Mouse (Mus musculus) liver, embryonic 11.5 days (tissue): ENCODE data around the gene Hbq1b. TPM values are rescaled to one million over a fixed set of nuclear protein-coding genes. Genes with fewer than 3 reads are reported as not detected.

ENCODE experiments used
- ATAC-seq: fragments of 200-750 bp; cut with Nextera tagmentation; replicated peaks from 2 replicates; pipeline ENCODE4 v1.8.0; 2017; ENCODE audit warnings: moderate number of reproducible peaks, mild to moderate bottlenecking, moderate TSS enrichment, moderate library complexity; ENCODE audit not compliant: low FRiP score
- DNase-seq: peaks from one replicate; pipeline ENCODE4 v3.0.0-alpha.2; 2017; ENCODE audit warnings: low spot score
- H3K27ac ChIP-seq: fragments of 300-500 bp; sonication (generic); 2 replicates; pipeline ENCODE4 v1.5.1; 2014; ENCODE audit warnings: mild to moderate bottlenecking, low read depth, low read length, control low read depth
- H3K27me3 ChIP-seq: fragments of 300-500 bp; sonication (generic); replicated peaks from 2 replicates; pipeline ENCODE4 v1.6.1; 2014; ENCODE audit warnings: low read length, mixed read lengths; ENCODE audit not compliant: control insufficient read depth, insufficient read depth
- H3K36me3 ChIP-seq: fragments of 300-500 bp; sonication (generic); 2 replicates; pipeline ENCODE4 v1.6.1; 2014; ENCODE audit warnings: mild to moderate bottlenecking, low read length, moderate library complexity, mixed read lengths; ENCODE audit not compliant: control insufficient read depth, insufficient read depth
- H3K4me1 ChIP-seq: fragments of 300-500 bp; sonication (generic); replicated peaks from 2 replicates; pipeline ENCODE4 v1.6.1; 2014; ENCODE audit warnings: low read length, mixed read lengths; ENCODE audit not compliant: control insufficient read depth, insufficient read depth
- H3K4me2 ChIP-seq: fragments of 300-500 bp; sonication (generic); 2 replicates; pipeline ENCODE4 v1.6.1; 2014; ENCODE audit warnings: mild to moderate bottlenecking, control low read depth, moderate library complexity
- H3K4me3 ChIP-seq: fragments of 300-500 bp; sonication (generic); 2 replicates; pipeline ENCODE4 v1.5.1; 2014; ENCODE audit warnings: low read depth, low read length, control low read depth
- H3K9ac ChIP-seq: fragments of 300-500 bp; sonication (generic); 2 replicates; pipeline ENCODE4 v1.6.1; 2014; ENCODE audit warnings: low read depth, low read length, control low read depth
- H3K9me3 ChIP-seq: fragments of 300-500 bp; sonication (generic); 2 replicates; pipeline ENCODE4 v1.6.1; 2016; ENCODE audit warnings: low read length, inconsistent platforms, mixed read lengths; ENCODE audit not compliant: control insufficient read depth
- WGBS: fragments of 180-500 bp; shearing (Covaris S2); extraction: QIAGEN DNeasy Blood & Tissue Kit; methylation state at CpG from one replicate; pipeline ENCODE4 v1.1.7; 2014; 5-methylcytosine and 5-hydroxymethylcytosine counted together
- polyA plus RNA-seq: library from polyadenylated mRNA; unstranded; fragments of >200 nt; fragmentation: Nextera tagmentation; extraction: Ambion mirVana; gene quantifications from 2 replicates; pipeline ENCODE4 v1.2.1, GENCODE M21; 2014

The Hbq1b gene
- polyA plus RNA-seq, 1 experiment from 2014 or later, result 43.6 TPM

DNA sequence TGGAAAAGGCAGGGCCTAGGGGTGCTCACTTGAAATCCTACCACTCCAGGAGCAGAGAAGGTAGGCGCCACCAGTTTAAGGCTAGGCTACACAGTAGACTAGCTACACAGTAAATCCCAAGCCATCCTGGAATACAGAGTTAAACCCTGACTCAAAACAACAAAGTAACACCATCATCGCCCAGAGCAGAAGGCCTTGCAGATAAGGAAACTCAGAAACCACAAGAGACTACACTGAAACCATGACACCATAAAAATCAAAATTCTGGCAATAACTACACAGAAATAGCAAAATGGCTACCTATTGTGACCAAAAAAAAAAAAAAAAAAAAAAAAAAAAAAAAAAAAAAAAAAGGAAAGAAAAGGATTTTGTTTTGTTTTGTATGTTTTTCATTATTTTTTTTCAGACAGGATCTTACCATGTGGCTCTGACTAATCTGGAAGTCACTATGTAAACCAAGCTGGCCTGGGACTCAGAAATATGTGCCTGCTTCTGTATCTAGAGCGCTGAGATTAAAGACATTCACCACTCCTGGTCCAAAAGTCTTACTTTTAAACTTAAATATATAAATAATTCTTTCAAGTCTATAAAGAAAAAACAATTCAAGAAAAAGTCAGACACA is 21.5 kb upstream of the Hbq1b start:
- no peaks in the 10 kb centered on the region for H3K9me3 ChIP-seq
- 0 out of 2 replicates have a peak overlapping the region, but pooled peaks have one; percentile 5 for H3K4me3 ChIP-seq
- ATAC-seq, result peak; percentile 73
- H3K4me1 ChIP-seq, result peaks cover 44% of the 10 kb centered on the region
- H3K27me3 ChIP-seq, result no peaks in the 10 kb centered on the region
- H3K36me3 ChIP-seq, result peaks cover 3% of the 10 kb centered on the region; the same call in 1 of the 2 replicates
- no peak for DNase-seq
- H3K9ac ChIP-seq, result peak overlapping the region; percentile 42; the same call in 1 of the 2 replicates
- WGBS, result 57% methylated on average over 3 of the region's 3 CpGs
- H3K27ac ChIP-seq, result peak overlapping the region; percentile 88
- peak overlapping the region; percentile 45 for H3K4me2 ChIP-seq

DNA sequence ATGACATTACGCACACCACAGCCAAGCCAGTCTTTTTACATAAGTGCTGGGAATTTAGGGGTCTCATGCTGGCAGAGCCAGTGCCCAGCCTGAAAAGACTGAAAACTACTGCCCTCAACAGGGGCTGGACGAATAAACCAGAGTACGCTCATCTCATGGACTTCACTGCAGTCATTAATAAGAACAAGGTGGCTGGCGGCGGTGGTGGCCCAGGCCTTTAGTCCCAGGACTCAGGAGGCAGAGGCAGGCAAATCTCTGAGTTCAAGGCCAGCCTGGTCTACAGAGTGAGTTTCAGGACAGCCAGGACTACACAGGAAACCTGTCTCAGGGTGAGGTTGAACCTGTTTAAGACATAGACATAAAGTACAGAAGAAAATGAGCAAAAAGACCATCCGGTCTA is 20.6 kb upstream of the Hbq1b start:
- Histone ChIP-seq H3K4me3 (peak overlapping the region; percentile 18; the same call in 1 of the 2 replicates), H3K27ac (peak overlapping the region; percentile 88), H3K9me3 (no peaks in the 10 kb centered on the region), H3K4me1 (peaks cover 44% of the 10 kb centered on the region), H3K9ac (peak overlapping the region; percentile 52), H3K27me3 (no peaks in the 10 kb centered on the region), H3K4me2 (peak overlapping the region; percentile 37), H3K36me3 (peaks cover 3% of the 10 kb centered on the region; the same call in 1 of the 2 replicates)
- ATAC-seq, result no peak
- 86% methylated on average over 6 of the region's 6 CpGs for WGBS
- no peak for DNase-seq

DNA sequence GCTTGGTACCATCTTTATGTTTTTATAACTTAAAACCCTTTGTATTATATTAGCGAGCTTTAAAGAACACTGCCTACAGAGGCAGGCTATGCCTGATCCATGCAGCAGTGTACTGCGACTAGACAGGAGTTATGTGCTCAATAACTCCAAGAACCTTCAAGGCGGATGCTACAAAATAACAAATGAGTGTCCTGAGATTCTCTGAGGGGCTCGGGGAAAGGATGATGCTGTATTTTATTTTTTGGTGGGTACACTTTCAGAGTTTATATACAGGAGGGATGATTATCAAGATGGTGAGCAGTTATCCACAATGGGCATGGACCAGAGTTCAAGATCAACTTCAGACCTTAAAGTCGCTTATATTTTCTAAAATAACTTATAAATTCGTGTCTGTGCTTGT is 20.0 kb upstream of the Hbq1b start:
- ATAC-seq (no peak), DNase-seq (no peak)
- peak overlapping the region; percentile 98 for H3K27ac ChIP-seq
- H3K4me1 ChIP-seq, result peaks cover 44% of the 10 kb centered on the region
- H3K36me3 ChIP-seq, result peaks cover under 1% of the 10 kb centered on the region; the same call in 1 of the 2 replicates
- peak overlapping the region; percentile 85 for H3K4me2 ChIP-seq
- H3K9me3 ChIP-seq, result no peaks in the 10 kb centered on the region
- WGBS, result 28% methylated on average over 6 of the region's 6 CpGs
- no peaks in the 10 kb centered on the region for H3K27me3 ChIP-seq
- H3K4me3 ChIP-seq, result peak overlapping the region; percentile 81
- peak overlapping the region; percentile 98 for H3K9ac ChIP-seq

DNA sequence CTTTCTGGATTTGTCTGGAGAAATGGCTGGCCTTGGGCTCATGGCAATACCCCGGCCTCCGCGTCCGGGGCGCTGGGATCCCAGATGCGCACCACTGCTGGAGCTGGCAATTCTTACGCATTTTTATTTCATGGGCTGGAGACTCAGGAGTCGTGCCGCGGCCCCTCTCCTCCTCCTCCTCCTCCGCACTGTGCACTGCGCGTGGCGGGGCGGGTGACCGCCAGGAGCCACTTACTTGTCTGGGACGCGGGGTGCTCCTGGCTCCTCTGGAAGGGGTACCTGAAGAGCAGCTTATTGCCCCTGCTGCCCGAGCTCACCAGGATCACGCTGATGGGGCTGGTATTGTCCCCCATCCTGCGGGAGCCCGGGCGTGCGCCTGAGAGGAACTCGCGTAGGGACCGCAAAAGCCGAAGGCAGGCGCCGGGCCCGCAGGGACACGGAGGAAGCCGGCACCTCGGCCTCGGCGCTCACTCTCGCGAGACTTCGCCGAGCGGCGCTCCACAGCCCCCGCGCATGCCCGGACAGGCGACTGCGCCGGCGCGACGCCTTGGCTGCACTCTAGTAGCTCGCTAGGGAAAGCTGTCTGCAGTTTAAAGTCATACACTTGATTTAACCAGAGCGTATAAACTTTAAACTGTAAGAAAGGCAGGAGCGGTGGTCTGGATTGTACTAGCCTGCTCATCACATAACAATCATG is 19.4 kb upstream of the Hbq1b start, which contains the start of gene Nprl3:
Gene Nprl3, minus strand, starts transcription at position 520 of the 697 bp plus-strand sequence.
- peaks cover 44% of the 10 kb centered on the region for H3K4me1 ChIP-seq
- peak; percentile 86 for ATAC-seq
- under 1% methylated on average over 54 of the region's 54 CpGs for WGBS
- H3K9me3 ChIP-seq, result no peaks in the 10 kb centered on the region
- H3K4me3 ChIP-seq, result peak within 1 kb of the TSS; percentile 81
- H3K9ac ChIP-seq, result peak within 1 kb of the TSS; percentile 98
- H3K36me3 ChIP-seq, result no peaks in the 10 kb centered on the region
- peak within 1 kb of the TSS; percentile 98 for H3K27ac ChIP-seq
- peak; percentile 91 for DNase-seq
- peak within 1 kb of the TSS; percentile 85 for H3K4me2 ChIP-seq
- no peaks in the 10 kb centered on the region for H3K27me3 ChIP-seq

DNA sequence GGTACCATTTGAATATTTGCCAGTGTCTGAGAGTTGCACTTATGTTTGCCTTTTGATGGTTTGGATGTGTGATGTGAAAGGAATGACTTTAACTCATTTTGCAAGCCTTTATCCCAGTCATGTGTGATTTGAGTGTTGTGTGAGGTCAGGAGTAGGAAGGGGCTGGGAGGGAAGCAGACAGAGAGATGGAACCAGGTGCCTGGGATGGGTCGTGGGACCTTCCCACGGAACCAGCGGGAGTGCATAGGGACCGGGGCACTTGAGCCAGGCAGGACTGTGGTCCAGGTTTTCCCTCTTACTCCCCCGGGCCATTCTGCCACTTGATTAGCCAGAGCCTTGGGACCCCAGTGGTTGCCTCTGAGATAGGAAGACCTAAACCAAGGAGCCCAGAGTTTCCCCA is 18.8 kb upstream of the Hbq1b start:
- Histone ChIP-seq H3K27me3 (no peaks in the 10 kb centered on the region), H3K4me3 (peak overlapping the region; percentile 81), H3K4me2 (peak overlapping the region; percentile 85), H3K36me3 (no peaks in the 10 kb centered on the region), H3K27ac (peak overlapping the region; percentile 98), H3K4me1 (peaks cover 39% of the 10 kb centered on the region), H3K9me3 (no peaks in the 10 kb centered on the region), H3K9ac (peak overlapping the region; percentile 98)
- DNase-seq (no peak), ATAC-seq (peak; percentile 8; the same call in 1 of the 2 replicates)
- WGBS, result 20% methylated on average over 5 of the region's 5 CpGs

DNA sequence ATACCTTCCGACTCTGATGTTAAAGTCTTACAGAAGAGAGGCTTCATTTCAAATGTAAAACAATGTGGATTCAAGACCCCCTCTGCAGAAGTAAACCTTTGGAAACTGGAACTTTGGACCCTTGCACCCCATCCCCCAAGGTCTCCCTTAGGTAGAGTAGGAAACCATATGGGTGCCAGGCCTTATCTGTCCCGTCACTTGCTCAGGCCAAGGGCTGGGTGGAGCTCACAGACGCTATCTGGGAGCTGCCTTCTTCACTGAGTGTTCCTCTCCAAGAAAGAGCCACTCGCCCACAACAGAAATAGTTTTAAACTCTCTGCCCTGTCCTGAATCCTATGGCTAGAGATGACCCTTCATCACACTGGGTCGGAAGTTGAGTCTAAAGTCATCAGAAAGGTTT is 17.8 kb upstream of the Hbq1b start:
- DNase-seq (peak; percentile 51), ATAC-seq (peak; percentile 90)
- H3K4me1 ChIP-seq, result peaks cover 32% of the 10 kb centered on the region
- no peaks in the 10 kb centered on the region for H3K36me3 ChIP-seq
- no peak overlapping the region for H3K4me3 ChIP-seq
- peak overlapping the region; percentile 98 for H3K9ac ChIP-seq
- peak overlapping the region; percentile 98 for H3K27ac ChIP-seq
- H3K4me2 ChIP-seq, result peak overlapping the region; percentile 85
- H3K27me3 ChIP-seq, result no peaks in the 10 kb centered on the region
- 43% methylated on average over 5 of the region's 5 CpGs for WGBS
- H3K9me3 ChIP-seq, result no peaks in the 10 kb centered on the region

DNA sequence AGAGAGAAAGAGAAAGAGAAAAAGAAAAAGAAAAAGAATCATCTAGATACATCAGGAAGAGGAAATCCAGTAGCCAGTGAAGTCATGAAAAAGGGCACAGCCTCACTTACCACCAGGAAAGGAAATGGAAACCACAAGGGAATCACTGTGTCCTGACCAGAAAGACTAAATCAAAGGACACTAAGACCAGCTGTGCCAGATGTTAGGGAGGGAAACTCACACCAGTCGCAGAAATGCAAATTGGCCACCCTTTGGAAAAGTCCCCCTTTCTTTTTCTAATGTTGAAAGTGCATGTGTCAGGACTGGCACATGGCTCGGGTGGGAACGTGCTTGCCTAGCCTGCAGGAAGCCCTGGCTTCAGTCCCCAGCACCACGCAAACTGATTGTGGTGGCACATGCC is 15.6 kb upstream of the Hbq1b start:
- WGBS, result 39% methylated on average over 4 of the region's 4 CpGs
- Histone ChIP-seq H3K4me1 (peaks cover 21% of the 10 kb centered on the region), H3K27me3 (no peaks in the 10 kb centered on the region), H3K36me3 (no peaks in the 10 kb centered on the region), H3K4me2 (no peak overlapping the region), H3K27ac (no peak overlapping the region), H3K4me3 (no peak overlapping the region), H3K9ac (no peak overlapping the region), H3K9me3 (no peaks in the 10 kb centered on the region)
- no peak for DNase-seq
- ATAC-seq, result no peak

DNA sequence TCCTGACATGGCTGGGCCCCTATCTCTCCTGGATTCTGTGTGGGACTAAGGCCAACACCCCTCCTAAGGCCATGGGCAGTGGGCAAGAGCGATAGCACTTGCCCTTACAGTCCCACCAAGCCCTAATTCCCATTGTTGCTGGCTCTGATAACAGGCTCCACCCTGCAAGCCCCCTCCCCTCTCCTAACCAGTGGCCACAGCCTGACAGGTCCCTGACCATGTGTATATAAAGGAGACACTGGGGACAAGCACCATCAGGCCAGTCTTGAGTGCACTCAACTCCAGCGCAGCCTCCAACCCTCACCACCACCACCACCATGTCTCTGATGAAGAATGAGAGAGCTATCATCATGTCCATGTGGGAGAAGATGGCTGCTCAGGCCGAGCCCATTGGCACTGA is 10.4 kb upstream of the Hbq1b start, which contains the start of gene Hba-x:
Gene Hba-x, plus strand, starts transcription at position 54 of the 400 bp plus-strand sequence.
- H3K9me3 ChIP-seq, result no peaks in the 10 kb centered on the region
- H3K27me3 ChIP-seq, result peaks cover 32% of the 10 kb centered on the region
- no peak within 1 kb of the TSS for H3K4me3 ChIP-seq
- ATAC-seq (peak; percentile 61), DNase-seq (no peak)
- H3K36me3 ChIP-seq, result no peaks in the 10 kb centered on the region
- H3K4me2 ChIP-seq, result no peak within 1 kb of the TSS
- H3K9ac ChIP-seq, result peak within 1 kb of the TSS; percentile 39
- peaks cover 6% of the 10 kb centered on the region for H3K4me1 ChIP-seq
- peak within 1 kb of the TSS; percentile 56 for H3K27ac ChIP-seq
- WGBS, result 66% methylated on average over 3 of the region's 3 CpGs
